Mouse (Mus musculus): ENCODE data around the gene Tmem156.

Gene Tmem156

DNA sequence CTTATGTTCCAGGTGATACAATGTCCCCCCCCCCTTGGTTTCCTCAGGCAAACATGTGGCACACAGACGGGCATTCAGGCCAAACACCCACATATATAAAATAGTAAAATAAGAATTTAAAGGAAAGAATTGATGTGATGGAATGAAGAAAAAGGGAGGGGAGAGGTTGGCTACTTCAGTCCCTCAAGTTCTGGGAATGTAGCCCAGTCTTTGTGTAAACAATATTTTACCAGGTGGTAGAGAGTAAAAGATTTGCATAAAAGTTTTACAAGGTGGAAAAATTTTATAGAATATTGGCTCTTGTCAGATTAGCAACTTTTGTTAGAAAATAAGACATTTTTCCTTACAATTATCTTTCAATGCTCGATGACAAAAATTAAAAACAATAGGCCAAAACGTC lies 4.9 kb upstream of the Tmem156 start:
- DNase-seq (ENCODE audit: low read depth): no peak

DNA sequence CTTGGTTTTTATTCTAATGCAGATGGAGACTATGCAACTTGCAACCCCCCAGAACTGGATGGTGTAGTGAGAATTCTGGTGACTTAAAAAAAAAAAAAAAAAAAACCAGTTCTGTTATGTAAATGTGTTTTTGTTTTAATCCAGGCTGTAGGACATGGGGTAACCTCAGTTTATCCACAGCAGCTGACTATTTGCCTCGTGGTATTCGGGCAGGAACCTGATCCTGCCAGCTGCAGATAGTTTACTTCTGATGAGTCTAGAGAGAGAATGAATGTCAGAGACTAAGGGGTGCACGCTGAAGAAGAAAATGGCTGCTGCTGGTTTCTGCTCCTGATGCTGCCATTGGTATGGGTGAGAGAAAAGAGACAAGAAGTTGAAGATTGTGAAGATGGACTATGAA lies 4.2 kb upstream of the Tmem156 start:
- no peak for DNase-seq (ENCODE audit: low read depth)

- DNase-seq (ENCODE audit: low read depth): no peak
These were observed 3.1 kb upstream of the Tmem156 start for GRCm38 (mm10) chr5:65094902-65095545.

- no peak for DNase-seq (ENCODE audit: low read depth)
These were observed 1.8 kb upstream of the Tmem156 start for GRCm38 (mm10) chr5:65093769-65094168.

GRCm38 (mm10) chr5:65091184-65091858 lies 611 bp downstream of the Tmem156 start:
- DNase-seq (ENCODE audit: low read depth): no peak

DNA sequence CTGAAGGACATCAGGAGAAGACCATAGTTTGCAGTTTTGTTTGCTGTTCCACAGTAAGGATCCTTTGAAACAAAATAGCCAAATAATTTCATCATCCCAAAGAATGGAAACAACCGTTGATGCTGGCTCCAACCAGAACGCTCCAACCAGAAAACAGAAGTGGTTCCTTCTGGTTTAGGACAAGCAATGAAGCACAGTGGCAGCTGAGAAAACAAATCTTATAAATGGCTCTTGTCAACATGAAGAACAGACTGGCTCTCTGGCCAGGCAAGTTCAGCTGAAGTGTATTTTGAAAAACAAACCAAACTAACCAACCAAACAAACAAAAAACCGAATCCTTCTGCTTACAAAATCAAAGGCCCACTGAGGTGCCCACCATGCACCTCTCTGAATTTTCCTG lies 2.2 kb downstream of the Tmem156 start:
- DNase-seq (ENCODE audit: low read depth): no peak

DNA sequence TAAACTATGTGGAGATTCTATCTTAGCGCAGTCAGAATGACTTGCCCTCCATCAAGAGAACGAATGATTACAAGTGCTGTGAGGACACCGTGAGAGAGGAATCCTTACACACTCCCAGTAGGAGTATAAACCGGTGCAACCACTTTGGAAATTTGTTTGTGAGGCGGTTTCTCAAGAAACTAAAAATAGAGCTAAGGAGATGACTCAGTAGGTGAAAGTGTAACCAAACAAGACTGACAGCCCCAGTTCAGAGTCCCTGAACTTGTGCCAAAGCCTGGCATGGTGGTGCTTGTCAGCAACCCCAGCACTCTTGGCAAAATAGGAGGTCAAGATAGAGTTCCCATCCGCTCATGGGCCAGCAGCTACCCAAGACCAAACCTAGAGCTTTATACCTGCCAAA lies 5.4 kb downstream of the Tmem156 start:
- no peak for DNase-seq (ENCODE audit: low read depth)

DNA sequence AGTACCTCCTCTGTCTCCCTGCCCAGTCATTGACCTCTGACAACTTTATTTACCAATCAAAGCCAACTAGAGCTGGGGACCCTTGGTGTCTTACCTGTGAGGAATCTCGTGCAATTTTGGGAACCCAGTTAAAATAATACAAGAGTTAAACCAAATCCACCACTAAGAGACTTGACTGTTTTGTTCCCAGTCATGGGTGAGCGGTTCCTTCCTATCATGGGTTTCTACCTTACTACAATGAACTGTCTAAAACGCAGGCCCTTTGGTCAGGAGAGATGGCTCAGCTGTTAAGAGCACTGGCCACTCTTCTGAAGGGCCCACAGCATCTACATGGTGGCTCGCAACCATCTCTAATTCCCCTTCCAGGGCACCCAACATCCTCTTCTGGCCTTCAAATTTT lies 10.1 kb downstream of the Tmem156 start:
- no peak for DNase-seq (ENCODE audit: low read depth)

GRCm38 (mm10) chr5:65079881-65080280 lies 12.1 kb downstream of the Tmem156 start:
- DNase-seq (ENCODE audit: low read depth): no peak

GRCm38 (mm10) chr5:65078081-65078480 lies 13.9 kb downstream of the Tmem156 start:
- no peak for DNase-seq (ENCODE audit: low read depth)

DNA sequence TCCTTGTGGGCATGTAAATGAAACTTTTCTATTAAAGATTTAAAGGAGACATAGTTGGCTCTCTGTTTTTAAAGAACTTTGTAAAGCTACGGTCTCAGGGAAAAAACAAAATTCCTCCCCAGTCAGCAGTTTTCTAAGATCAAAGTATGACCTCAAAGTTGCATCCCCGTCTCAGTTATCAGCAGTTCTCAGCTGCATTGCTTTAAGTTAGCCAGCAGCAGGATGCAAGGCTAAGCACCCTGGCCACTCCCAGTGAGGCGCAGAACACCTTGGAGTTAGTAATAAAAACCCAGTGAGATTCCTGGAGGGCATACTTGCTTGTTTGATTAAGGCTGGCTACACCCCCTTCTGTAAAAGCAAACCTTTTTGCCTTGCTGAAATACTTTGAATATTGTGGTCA lies 15.2 kb downstream of the Tmem156 start:
- no peak for DNase-seq (ENCODE audit: low read depth)

DNA sequence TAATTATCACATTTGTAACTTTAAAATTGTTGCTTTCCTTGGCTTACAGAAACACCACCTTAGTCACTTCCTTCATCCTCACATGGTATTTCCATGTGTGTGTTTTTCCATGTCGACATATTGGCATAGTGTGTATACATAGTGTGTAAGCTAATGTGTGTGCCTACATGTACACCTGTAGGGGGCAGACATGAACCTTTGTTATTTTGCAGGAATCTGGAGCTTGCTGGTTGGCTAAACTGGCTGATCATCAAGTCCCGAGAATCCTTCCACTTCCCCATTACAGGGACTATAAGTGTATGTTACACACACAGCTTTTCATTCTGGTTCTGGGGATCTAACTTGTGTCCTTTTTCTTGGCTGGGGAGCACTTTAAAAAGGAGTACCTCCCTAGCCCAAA lies 15.8 kb downstream of the Tmem156 start:
- DNase-seq (ENCODE audit: low read depth): no peak

DNA sequence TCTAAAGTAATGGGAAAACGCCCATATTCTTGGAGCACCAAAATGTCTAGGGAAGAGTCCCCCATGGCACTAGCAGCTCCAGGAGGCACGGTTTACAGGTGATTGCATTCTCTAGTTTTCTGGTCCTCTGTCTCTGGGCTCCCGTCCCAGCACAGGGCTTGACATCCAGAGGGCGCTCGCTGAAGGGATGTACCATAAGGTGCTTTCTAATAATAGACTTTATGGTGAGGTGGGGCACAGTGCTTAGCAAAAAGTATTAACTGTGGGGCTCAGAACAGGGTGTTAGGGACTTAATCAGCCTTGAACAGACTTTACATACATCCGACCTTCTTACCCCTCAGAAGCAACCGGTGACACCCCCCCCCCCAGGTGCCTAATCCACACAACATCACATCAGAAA lies 17.2 kb downstream of the Tmem156 start:
- no peak for DNase-seq (ENCODE audit: low read depth)

DNA sequence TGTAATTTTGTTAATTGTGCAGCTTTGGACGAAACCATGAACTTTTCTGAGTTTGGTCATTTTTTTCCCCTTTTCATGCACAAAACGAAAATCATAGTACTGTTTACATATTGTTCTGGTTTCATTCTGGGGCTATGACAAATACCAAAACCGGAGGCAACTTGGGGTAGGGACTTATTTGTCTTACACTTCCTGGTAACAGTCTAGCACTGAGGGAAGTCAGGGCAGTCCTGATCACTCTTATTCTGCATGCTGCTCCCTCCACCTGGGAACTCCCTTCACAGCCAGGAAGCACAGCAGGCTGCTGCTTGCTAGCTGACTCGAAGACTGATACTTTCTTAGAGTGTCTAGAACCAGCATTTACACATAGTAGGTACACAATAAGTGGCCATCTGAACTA lies 18.7 kb downstream of the Tmem156 start:
- no peak for DNase-seq (ENCODE audit: low read depth)

DNA sequence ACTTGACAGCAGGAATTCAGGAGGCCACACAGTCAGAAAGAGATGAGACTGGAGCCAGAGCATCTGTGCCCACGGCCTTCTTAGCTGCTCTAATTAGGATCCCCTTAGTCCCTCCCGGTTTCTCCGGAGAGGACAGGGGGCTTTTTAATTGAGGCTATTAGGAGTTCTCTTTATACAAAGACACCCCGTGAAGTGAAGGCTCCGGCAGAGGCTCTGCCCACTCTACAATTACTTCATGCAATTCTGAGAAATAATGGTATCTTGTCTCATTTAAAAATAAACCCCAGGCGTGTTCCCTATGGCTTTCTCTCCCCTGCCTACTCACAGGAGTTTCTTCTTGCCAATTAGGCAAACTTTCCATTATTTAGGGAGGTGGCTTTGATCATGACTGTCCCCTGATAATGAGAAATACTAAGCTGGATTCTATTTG lies 20.2 kb downstream of the Tmem156 start:
- DNase-seq (ENCODE audit: low read depth): no peak

DNA sequence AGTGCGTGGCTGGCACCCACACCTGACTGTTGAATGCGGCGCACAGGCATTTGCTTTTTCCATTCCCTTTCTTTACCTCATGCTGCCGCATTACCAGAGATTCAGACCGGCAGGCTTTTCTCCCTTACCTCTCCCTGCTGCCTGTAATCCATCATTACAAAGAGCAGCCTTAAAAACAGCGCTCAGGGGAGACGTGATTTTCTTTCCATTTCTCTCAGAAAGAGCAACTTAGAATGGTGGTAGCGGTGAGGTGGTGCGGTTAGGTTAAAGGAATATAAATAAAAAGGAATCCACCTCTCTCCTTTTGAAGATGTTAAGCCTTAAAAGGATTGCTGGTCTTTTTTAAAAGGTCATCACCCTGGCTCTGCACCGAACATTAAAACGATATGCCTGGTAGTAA lies 22.1 kb downstream of the Tmem156 start:
- DNase-seq (ENCODE audit: low read depth): no peak

DNA sequence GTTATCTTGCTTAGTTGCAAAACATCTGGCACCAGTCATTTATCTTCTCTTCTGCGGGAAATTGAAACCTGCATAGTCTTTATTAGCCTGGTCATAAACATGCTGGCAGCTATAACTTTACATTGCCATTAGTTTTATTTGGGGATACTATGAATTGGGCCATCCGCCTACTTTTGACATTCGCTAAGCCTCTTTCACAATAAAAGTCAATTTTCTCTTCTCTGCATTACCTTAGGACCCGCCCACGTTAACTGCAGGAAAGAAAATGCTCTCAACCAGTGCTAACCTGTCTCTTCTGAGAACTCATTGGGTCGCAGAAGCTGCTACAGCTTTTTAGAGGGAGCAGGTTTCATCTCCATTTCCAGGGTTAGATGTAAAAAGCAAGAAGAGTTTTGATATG lies 23.8 kb downstream of the Tmem156 start:
- DNase-seq (ENCODE audit: low read depth): no peak

- no peak for DNase-seq (ENCODE audit: low read depth)
These were observed 28.7 kb downstream of the Tmem156 start for GRCm38 (mm10) chr5:65063266-65063665.

GRCm38 (mm10) chr5:65062236-65062635 lies 29.7 kb downstream of the Tmem156 start:
- no peak for DNase-seq (ENCODE audit: low read depth)

- DNase-seq (ENCODE audit: low read depth): no peak
These were observed 32.1 kb downstream of the Tmem156 start for GRCm38 (mm10) chr5:65059806-65060205.

GRCm38 (mm10) chr5:65057596-65057995 lies 34.3 kb downstream of the Tmem156 start:
- DNase-seq (ENCODE audit: low read depth): no peak

DNA sequence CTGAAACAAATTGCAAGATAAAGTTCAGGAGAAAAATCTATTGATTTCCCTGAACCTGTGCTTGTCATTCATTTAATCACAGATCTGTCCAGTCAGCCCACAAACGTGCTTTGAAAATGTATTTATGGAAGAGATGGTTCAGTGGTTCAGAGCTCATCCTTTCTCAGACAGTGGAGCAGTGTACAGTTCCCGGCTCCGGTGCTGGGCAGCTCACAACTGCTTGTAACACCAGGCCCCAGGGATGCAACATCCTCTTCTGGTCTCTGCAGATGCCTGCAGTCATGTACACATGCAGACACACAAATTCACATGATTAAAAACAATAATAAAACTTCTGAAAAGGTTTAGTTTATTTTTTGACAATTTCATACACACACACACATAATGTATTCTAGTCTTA lies 40.4 kb downstream of the Tmem156 start:
- DNase-seq (ENCODE audit: low read depth): no peak

- no peak for DNase-seq (ENCODE audit: low read depth)
These were observed 42.1 kb downstream of the Tmem156 start for GRCm38 (mm10) chr5:65049880-65050279.

GRCm38 (mm10) chr5:65047285-65047855 lies 44.6 kb downstream of the Tmem156 start:
- no peak for DNase-seq (ENCODE audit: low read depth)

All from c-Kit-positive CD71-positive TER-119-negative erythroid progenitor cells, embryonic 14.5 days (primary cell).